Mouse (Mus musculus): ENCODE data around the gene Trim27. TPM values are rescaled to one million over a fixed set of nuclear protein-coding genes. Genes with fewer than 3 reads are reported as not detected.

Trim27 gene
- polyA plus RNA-seq, 1 experiment from 2014 or later = 63.3 TPM

DNA sequence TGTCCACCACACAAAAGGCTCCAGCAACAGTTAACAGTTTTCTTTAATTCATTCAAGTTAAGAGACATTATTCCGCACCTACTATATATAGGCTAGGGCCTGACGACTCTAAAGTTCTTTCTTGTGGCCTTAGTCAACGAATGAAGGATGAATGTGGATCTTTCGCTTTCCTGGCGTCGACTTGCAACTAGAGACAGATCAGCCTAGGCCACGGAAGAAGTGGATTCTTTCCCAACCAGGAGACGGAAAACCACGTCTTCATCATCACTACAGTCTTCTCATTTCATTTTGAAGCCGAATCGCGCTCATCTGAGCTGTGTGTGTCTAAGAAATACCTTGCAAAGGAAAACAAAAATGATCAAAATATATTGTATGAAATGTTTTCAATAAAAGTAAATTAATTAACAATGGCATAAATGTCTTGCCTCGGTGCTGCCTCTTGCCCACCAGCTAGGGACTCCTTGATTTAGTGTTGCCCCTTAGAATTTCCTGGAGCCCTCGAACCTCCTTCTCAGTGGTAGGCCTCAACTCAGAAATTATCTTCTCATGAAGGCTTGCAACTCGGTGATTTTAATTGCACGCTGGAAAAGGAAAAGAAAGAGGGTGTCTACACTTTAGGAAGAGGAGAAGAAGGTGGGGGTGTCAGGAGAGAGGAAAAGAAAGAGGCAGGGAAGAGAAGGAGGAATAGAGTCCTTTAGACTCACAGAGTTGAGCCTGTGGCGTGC, 8.7 kb upstream of the Trim27 start:
- peak overlapping the region; percentile 58; the same call in 1 of the 2 replicates for H3K4me2 ChIP-seq (replicated peaks; ENCODE audit: low read depth, low read length)
- no peak overlapping the region for H3K9ac ChIP-seq (replicated peaks; ENCODE audit: low read depth)
- TF ChIP-seq CTCF (IDR thresholded peaks at IDR 0.05) (no peak), EP300 (IDR thresholded peaks at IDR 0.05) (no peak)

GRCm38 (mm10) chr13:21171156-21171530, 8.1 kb upstream of the Trim27 start:
- Histone ChIP-seq H3K4me2 (replicated peaks; ENCODE audit: low read depth, low read length) (peak overlapping the region; percentile 58; the same call in 1 of the 2 replicates), H3K9me3 (ENCODE audit: low read length) (no peaks in the 10 kb centered on the region), H3K36me3 (ENCODE audit: insufficient read depth, low read length) (no peaks in the 10 kb centered on the region), H3K27me3 (replicated peaks; ENCODE audit: insufficient read depth, low read length) (no peaks in the 10 kb centered on the region), H3K9ac (replicated peaks; ENCODE audit: low read depth) (no peak overlapping the region), H3K4me1 (ENCODE audit: insufficient read depth, low read depth, low read length) (0 out of 2 replicates have a peak, but pooled peaks cover 3% of the 10 kb centered on the region), H3K27ac (ENCODE audit: low read length) (no peak overlapping the region), H3K4me3 (ENCODE audit: low read depth, low read length) (no peak overlapping the region)
- TF ChIP-seq EP300 (IDR thresholded peaks at IDR 0.05) (no peak), CTCF (IDR thresholded peaks at IDR 0.05) (no peak)
- ATAC-seq (no peak), DNase-seq (ENCODE audit: low spot score) (no peak)
- 14% methylated on average over 15 of the region's 15 CpGs for WGBS

More for the DNA sequence above, 8.7 kb upstream of the Trim27 start:
- Histone ChIP-seq H3K36me3 (ENCODE audit: insufficient read depth, low read length) (no peaks in the 10 kb centered on the region), H3K4me3 (ENCODE audit: low read depth, low read length) (no peak overlapping the region), H3K27ac (ENCODE audit: low read length) (no peak overlapping the region), H3K27me3 (replicated peaks; ENCODE audit: insufficient read depth, low read length) (no peaks in the 10 kb centered on the region), H3K9me3 (ENCODE audit: low read length) (no peaks in the 10 kb centered on the region), H3K4me1 (ENCODE audit: insufficient read depth, low read depth, low read length) (0 out of 2 replicates have a peak, but pooled peaks cover 3% of the 10 kb centered on the region)
- DNase-seq (ENCODE audit: low spot score) = no peak
- no peak for ATAC-seq
- 64% methylated on average over 17 of the region's 17 CpGs for WGBS

- peak; percentile 41 for DNase-seq (ENCODE audit: low spot score)
- Histone ChIP-seq H3K4me2 (replicated peaks; ENCODE audit: low read depth, low read length) (peak overlapping the region; percentile 58), H3K36me3 (ENCODE audit: insufficient read depth, low read length) (no peaks in the 10 kb centered on the region), H3K4me3 (ENCODE audit: low read depth, low read length) (peak overlapping the region; percentile 33), H3K27ac (ENCODE audit: low read length) (no peak overlapping the region), H3K9ac (replicated peaks; ENCODE audit: low read depth) (no peak overlapping the region), H3K4me1 (ENCODE audit: insufficient read depth, low read depth, low read length) (0 out of 2 replicates have a peak, but pooled peaks cover 3% of the 10 kb centered on the region), H3K27me3 (replicated peaks; ENCODE audit: insufficient read depth, low read length) (no peaks in the 10 kb centered on the region), H3K9me3 (ENCODE audit: low read length) (no peaks in the 10 kb centered on the region)
- TF ChIP-seq CTCF (IDR thresholded peaks at IDR 0.05) = peak; percentile 58
- no peak for TF ChIP-seq EP300 (IDR thresholded peaks at IDR 0.05)
- WGBS = under 1% methylated on average over 12 of the region's 12 CpGs
- ATAC-seq = no peak
Measured at GRCm38 (mm10) chr13:21171600-21172150, 7.6 kb upstream of the Trim27 start.

DNA sequence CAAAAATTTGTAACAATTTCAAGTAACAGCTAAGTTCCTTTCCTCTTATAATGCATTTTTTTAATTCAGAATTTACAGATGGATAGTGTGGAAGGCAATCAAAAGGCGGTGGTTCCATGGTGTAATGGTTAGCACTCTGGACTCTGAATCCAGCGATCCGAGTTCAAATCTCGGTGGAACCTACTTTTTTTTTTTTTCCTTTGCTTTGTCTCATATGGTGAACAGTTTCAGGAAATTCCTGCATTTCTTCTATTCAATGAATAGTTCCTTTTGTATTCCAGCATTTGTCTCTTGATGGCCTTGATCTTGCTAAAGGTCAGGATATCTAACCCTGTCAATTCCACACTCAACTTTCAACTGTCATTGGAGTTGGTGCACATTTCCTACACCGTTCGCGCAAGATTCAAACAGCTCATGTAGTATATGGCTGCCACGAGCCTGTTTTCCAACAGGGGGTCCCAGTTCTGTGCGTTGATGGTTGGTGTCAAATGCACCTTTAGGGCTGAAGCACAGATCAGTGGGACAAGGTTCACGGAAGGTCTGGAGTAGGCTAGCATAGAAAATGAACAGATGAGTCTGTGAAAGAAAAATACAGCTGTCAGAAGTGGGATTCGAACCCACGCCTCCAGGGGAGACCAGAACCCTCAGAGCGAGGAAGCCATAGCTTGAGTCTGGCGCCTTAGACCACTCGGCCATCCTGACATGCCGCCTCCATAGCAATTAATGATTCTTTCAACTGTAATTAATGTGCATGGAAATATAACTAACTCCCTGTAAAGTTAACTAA, 6.8 kb upstream of the Trim27 start:
- H3K9ac ChIP-seq (replicated peaks; ENCODE audit: low read depth) = no peak overlapping the region
- no peaks in the 10 kb centered on the region for H3K9me3 ChIP-seq (ENCODE audit: low read length)
- H3K4me1 ChIP-seq (ENCODE audit: insufficient read depth, low read depth, low read length) = 0 out of 2 replicates have a peak, but pooled peaks cover 3% of the 10 kb centered on the region
- DNase-seq (ENCODE audit: low spot score) (peak; percentile 76), ATAC-seq (peak; percentile 47)
- no peaks in the 10 kb centered on the region for H3K27me3 ChIP-seq (replicated peaks; ENCODE audit: insufficient read depth, low read length)
- WGBS = under 1% methylated on average over 16 of the region's 16 CpGs
- no peaks in the 10 kb centered on the region for H3K36me3 ChIP-seq (ENCODE audit: insufficient read depth, low read length)
- H3K27ac ChIP-seq (ENCODE audit: low read length) = peak overlapping the region; percentile 51; the same call in 1 of the 2 replicates
- peak; percentile 30 for TF ChIP-seq CTCF (IDR thresholded peaks at IDR 0.05)
- peak; percentile 59; the same call in 1 of the 2 replicates for TF ChIP-seq EP300 (IDR thresholded peaks at IDR 0.05)
- H3K4me3 ChIP-seq (ENCODE audit: low read depth, low read length) = peak overlapping the region; percentile 19
- peak overlapping the region; percentile 58 for H3K4me2 ChIP-seq (replicated peaks; ENCODE audit: low read depth, low read length)

GRCm38 (mm10) chr13:21173072-21173471, 6.2 kb upstream of the Trim27 start:
- no peaks in the 10 kb centered on the region for H3K36me3 ChIP-seq (ENCODE audit: insufficient read depth, low read length)
- no peaks in the 10 kb centered on the region for H3K27me3 ChIP-seq (replicated peaks; ENCODE audit: insufficient read depth, low read length)
- ATAC-seq (peak; percentile 66), DNase-seq (ENCODE audit: low spot score) (peak; percentile 94)
- H3K4me2 ChIP-seq (replicated peaks; ENCODE audit: low read depth, low read length) = peak overlapping the region; percentile 42
- peak overlapping the region; percentile 51; the same call in 1 of the 2 replicates for H3K27ac ChIP-seq (ENCODE audit: low read length)
- TF ChIP-seq CTCF (IDR thresholded peaks at IDR 0.05) = peak; percentile 8; the same call in 1 of the 2 replicates
- 0 out of 2 replicates have a peak, but pooled peaks have one; percentile 13 for TF ChIP-seq EP300 (IDR thresholded peaks at IDR 0.05)
- H3K9me3 ChIP-seq (ENCODE audit: low read length) = no peaks in the 10 kb centered on the region
- WGBS = under 1% methylated on average over 11 of the region's 11 CpGs
- peak overlapping the region; percentile 19 for H3K4me3 ChIP-seq (ENCODE audit: low read depth, low read length)
- H3K4me1 ChIP-seq (ENCODE audit: insufficient read depth, low read depth, low read length) = 0 out of 2 replicates have a peak, but pooled peaks cover 3% of the 10 kb centered on the region
- no peak overlapping the region for H3K9ac ChIP-seq (replicated peaks; ENCODE audit: low read depth)

GRCm38 (mm10) chr13:21176733-21177132, 2.5 kb upstream of the Trim27 start:
- no peak for TF ChIP-seq EP300 (IDR thresholded peaks at IDR 0.05)
- no peak for TF ChIP-seq CTCF (IDR thresholded peaks at IDR 0.05)
- ATAC-seq (no peak), DNase-seq (ENCODE audit: low spot score) (no peak)
- Histone ChIP-seq H3K9me3 (ENCODE audit: low read length) (no peaks in the 10 kb centered on the region), H3K36me3 (ENCODE audit: insufficient read depth, low read length) (no peaks in the 10 kb centered on the region), H3K27me3 (replicated peaks; ENCODE audit: insufficient read depth, low read length) (no peaks in the 10 kb centered on the region), H3K27ac (ENCODE audit: low read length) (no peak overlapping the region), H3K9ac (replicated peaks; ENCODE audit: low read depth) (no peak overlapping the region), H3K4me1 (ENCODE audit: insufficient read depth, low read depth, low read length) (peaks cover 5% of the 10 kb centered on the region; the same call in 1 of the 2 replicates), H3K4me3 (ENCODE audit: low read depth, low read length) (no peak overlapping the region), H3K4me2 (replicated peaks; ENCODE audit: low read depth, low read length) (no peak overlapping the region)
- WGBS = 77% methylated on average over 11 of the region's 11 CpGs
